Mouse (Mus musculus) erythroblast, embryonic 14.5 days (primary cell): Measurements from ENCODE around the gene Taco1.

Source experiments
- GATA1 ChIP-seq: IDR thresholded peaks from 2 replicates; pipeline ENCODE4 v1.6.1; 2012; ENCODE audit warnings: low read length, inconsistent platforms, mixed read lengths
- TAL1 ChIP-seq: IDR thresholded peaks from 3 replicates; pipeline ENCODE4 v1.6.1; 2012; ENCODE audit warnings: low read length, inconsistent platforms, mixed read lengths

DNA sequence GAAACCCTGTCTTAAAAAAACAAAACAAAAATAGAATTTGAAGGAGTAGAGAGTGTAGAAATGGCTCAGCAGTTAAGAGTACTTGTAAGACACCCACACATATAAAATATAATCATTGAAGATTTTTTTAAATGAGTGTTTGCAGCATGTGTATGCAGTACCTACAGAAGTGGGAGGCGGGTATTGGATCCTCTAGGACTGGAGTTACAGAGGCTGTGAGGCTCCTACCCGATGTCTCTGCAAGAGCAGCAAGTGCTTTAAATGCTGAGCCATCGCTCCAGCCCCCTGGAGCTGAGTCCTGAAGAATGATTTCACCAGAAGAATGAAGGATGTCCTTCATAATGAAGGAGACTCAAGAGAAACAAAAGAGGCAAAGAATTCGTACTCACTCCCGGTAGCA is 2.1 kb upstream of the Taco1 start:
- TF ChIP-seq GATA1 (no peak), TAL1 (no peak)
